Mouse (Mus musculus) liver, embryonic 11.5 days (tissue): ENCODE results near the gene Inpp5d. TPM values are rescaled to one million over a fixed set of nuclear protein-coding genes. Genes with fewer than 3 reads are reported as not detected.

ENCODE experiments used
- ATAC-seq: fragments of 200-750 bp; cut with Nextera tagmentation; replicated peaks from 2 replicates; pipeline ENCODE4 v1.8.0; 2017; ENCODE audit warnings: moderate number of reproducible peaks, mild to moderate bottlenecking, moderate TSS enrichment, moderate library complexity; ENCODE audit not compliant: low FRiP score
- DNase-seq: peaks from one replicate; pipeline ENCODE4 v3.0.0-alpha.2; 2017; ENCODE audit warnings: low spot score
- H3K27ac ChIP-seq: fragments of 300-500 bp; sonication (generic); 2 replicates; pipeline ENCODE4 v1.5.1; 2014; ENCODE audit warnings: mild to moderate bottlenecking, low read depth, low read length, control low read depth
- H3K27me3 ChIP-seq: fragments of 300-500 bp; sonication (generic); replicated peaks from 2 replicates; pipeline ENCODE4 v1.6.1; 2014; ENCODE audit warnings: low read length, mixed read lengths; ENCODE audit not compliant: control insufficient read depth, insufficient read depth
- H3K36me3 ChIP-seq: fragments of 300-500 bp; sonication (generic); 2 replicates; pipeline ENCODE4 v1.6.1; 2014; ENCODE audit warnings: mild to moderate bottlenecking, low read length, moderate library complexity, mixed read lengths; ENCODE audit not compliant: control insufficient read depth, insufficient read depth
- H3K4me1 ChIP-seq: fragments of 300-500 bp; sonication (generic); replicated peaks from 2 replicates; pipeline ENCODE4 v1.6.1; 2014; ENCODE audit warnings: low read length, mixed read lengths; ENCODE audit not compliant: control insufficient read depth, insufficient read depth
- H3K4me2 ChIP-seq: fragments of 300-500 bp; sonication (generic); 2 replicates; pipeline ENCODE4 v1.6.1; 2014; ENCODE audit warnings: mild to moderate bottlenecking, control low read depth, moderate library complexity
- H3K4me3 ChIP-seq: fragments of 300-500 bp; sonication (generic); 2 replicates; pipeline ENCODE4 v1.5.1; 2014; ENCODE audit warnings: low read depth, low read length, control low read depth
- H3K9ac ChIP-seq: fragments of 300-500 bp; sonication (generic); 2 replicates; pipeline ENCODE4 v1.6.1; 2014; ENCODE audit warnings: low read depth, low read length, control low read depth
- H3K9me3 ChIP-seq: fragments of 300-500 bp; sonication (generic); 2 replicates; pipeline ENCODE4 v1.6.1; 2016; ENCODE audit warnings: low read length, inconsistent platforms, mixed read lengths; ENCODE audit not compliant: control insufficient read depth
- WGBS: fragments of 180-500 bp; shearing (Covaris S2); extraction: QIAGEN DNeasy Blood & Tissue Kit; methylation state at CpG from one replicate; pipeline ENCODE4 v1.1.7; 2014; 5-methylcytosine and 5-hydroxymethylcytosine counted together
- polyA plus RNA-seq: library from polyadenylated mRNA; unstranded; fragments of >200 nt; fragmentation: Nextera tagmentation; extraction: Ambion mirVana; gene quantifications from 2 replicates; pipeline ENCODE4 v1.2.1, GENCODE M21; 2014

Inpp5d gene
- 30.8 and 31.0 TPM in 2 replicates for polyA plus RNA-seq

- no peaks in the 10 kb centered on the region for H3K9me3 ChIP-seq
- peak within 1 kb of the TSS; percentile 79 for H3K9ac ChIP-seq
- H3K36me3 ChIP-seq: no peaks in the 10 kb centered on the region
- DNase-seq (peak; percentile 54), ATAC-seq (peak; percentile 68)
- H3K4me2 ChIP-seq: peak within 1 kb of the TSS; percentile 70
- peaks cover 43% of the 10 kb centered on the region for H3K4me1 ChIP-seq
- H3K27ac ChIP-seq: peak within 1 kb of the TSS; percentile 73
- H3K27me3 ChIP-seq: no peaks in the 10 kb centered on the region
- H3K4me3 ChIP-seq: peak within 1 kb of the TSS; percentile 59
- 43% methylated on average over 12 of the region's 12 CpGs for WGBS
These were observed at the start of gene Inpp5d for GRCm38 (mm10) chr1:87620211-87620668. TSS of gene Inpp5d (plus strand) at chr1:87620312.

GRCm38 (mm10) chr1:87573261-87573660 lies 46.9 kb upstream of the Inpp5d start:
- no peak overlapping the region for H3K9ac ChIP-seq
- H3K36me3 ChIP-seq: no peaks in the 10 kb centered on the region
- peak overlapping the region; percentile 13 for H3K4me2 ChIP-seq
- H3K4me3 ChIP-seq: no peak overlapping the region
- H3K4me1 ChIP-seq: no peaks in the 10 kb centered on the region
- no peak overlapping the region for H3K27ac ChIP-seq
- H3K27me3 ChIP-seq: no peaks in the 10 kb centered on the region
- 67% methylated on average over 5 of the region's 5 CpGs for WGBS
- no peak for DNase-seq
- H3K9me3 ChIP-seq: no peaks in the 10 kb centered on the region
- no peak for ATAC-seq

GRCm38 (mm10) chr1:87573800-87574215 lies 46.3 kb upstream of the Inpp5d start, which contains the start of gene Ngef:
TSS of gene Ngef (minus strand) at chr1:87573870.
- 0 out of 2 replicates have a peak within 1 kb of the TSS, but pooled peaks have one; percentile 5 for H3K4me3 ChIP-seq
- no peak for DNase-seq
- H3K4me2 ChIP-seq: peak within 1 kb of the TSS; percentile 13

GRCm38 (mm10) chr1:87574353-87574752 lies 45.8 kb upstream of the Inpp5d start:
- Histone ChIP-seq H3K27ac (no peak overlapping the region), H3K4me1 (no peaks in the 10 kb centered on the region), H3K9me3 (no peaks in the 10 kb centered on the region), H3K27me3 (no peaks in the 10 kb centered on the region), H3K36me3 (no peaks in the 10 kb centered on the region), H3K4me2 (no peak overlapping the region), H3K4me3 (no peak overlapping the region), H3K9ac (no peak overlapping the region)
- WGBS: 70% methylated on average over 6 of the region's 6 CpGs
- DNase-seq: no peak
- ATAC-seq: no peak

More at GRCm38 (mm10) chr1:87573800-87574215, 46.3 kb upstream of the Inpp5d start, which contains the start of gene Ngef:
- no peaks in the 10 kb centered on the region for H3K36me3 ChIP-seq
- H3K27ac ChIP-seq: no peak within 1 kb of the TSS
- 69% methylated on average over 6 of the region's 6 CpGs for WGBS
- no peaks in the 10 kb centered on the region for H3K4me1 ChIP-seq
- ATAC-seq: peak; percentile 70
- no peaks in the 10 kb centered on the region for H3K27me3 ChIP-seq
- H3K9ac ChIP-seq: no peak within 1 kb of the TSS
- no peaks in the 10 kb centered on the region for H3K9me3 ChIP-seq

DNA sequence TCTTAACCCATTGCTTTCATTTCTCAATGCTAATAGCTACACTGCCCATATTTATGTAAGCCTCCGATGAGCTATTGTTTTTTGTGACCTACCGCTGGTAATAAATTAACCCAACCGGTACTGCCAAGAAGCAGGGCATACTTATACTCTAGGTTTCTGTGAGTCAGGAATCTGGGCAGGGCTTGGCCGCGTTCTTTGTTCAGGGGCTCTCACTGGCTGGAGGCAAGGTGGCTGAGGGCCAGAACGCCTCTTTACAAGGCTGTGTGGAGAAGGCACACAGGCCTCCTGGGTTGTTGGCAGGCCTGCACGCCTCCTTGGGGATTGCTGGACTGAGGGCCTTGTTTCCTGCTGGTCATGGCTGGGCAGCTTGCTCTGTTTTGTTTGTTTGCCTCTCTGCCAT lies 45.3 kb upstream of the Inpp5d start:
- no peaks in the 10 kb centered on the region for H3K27me3 ChIP-seq
- no peak for ATAC-seq
- 84% methylated on average over 7 of the region's 7 CpGs for WGBS

DNA sequence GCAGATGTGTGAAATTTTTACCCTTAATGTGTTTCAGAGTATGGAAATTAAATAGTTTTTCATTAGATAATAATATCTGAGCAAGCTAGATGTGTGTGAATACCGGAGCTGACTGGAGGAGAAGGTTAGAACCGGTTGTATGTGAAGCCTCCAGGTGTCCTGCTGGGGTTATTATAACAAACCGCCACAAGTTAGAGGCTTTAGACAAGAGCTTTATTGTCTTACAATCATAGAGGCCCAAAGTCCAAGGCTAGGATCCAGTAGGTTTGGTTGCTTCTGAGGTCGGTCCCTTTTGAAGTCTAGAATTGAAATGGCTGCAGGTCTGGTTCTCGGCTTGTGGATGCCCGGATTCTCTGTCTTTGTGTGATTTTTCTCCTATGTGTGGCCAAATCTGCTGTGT lies 41.1 kb upstream of the Inpp5d start:
- H3K27me3 ChIP-seq: no peaks in the 10 kb centered on the region
- H3K4me2 ChIP-seq: no peak overlapping the region
- H3K4me1 ChIP-seq: no peaks in the 10 kb centered on the region
- H3K9me3 ChIP-seq: no peaks in the 10 kb centered on the region
- H3K27ac ChIP-seq: no peak overlapping the region
- no peak for DNase-seq
- 84% methylated on average over 6 of the region's 6 CpGs for WGBS
- no peak overlapping the region for H3K9ac ChIP-seq
- no peak for ATAC-seq
- no peak overlapping the region for H3K4me3 ChIP-seq
- no peaks in the 10 kb centered on the region for H3K36me3 ChIP-seq

More for the DNA sequence above, 45.3 kb upstream of the Inpp5d start:
- no peaks in the 10 kb centered on the region for H3K36me3 ChIP-seq
- H3K27ac ChIP-seq: no peak overlapping the region
- H3K9ac ChIP-seq: no peak overlapping the region
- H3K4me1 ChIP-seq: no peaks in the 10 kb centered on the region
- no peaks in the 10 kb centered on the region for H3K9me3 ChIP-seq
- H3K4me3 ChIP-seq: no peak overlapping the region
- DNase-seq: no peak
- H3K4me2 ChIP-seq: no peak overlapping the region

- no peak for DNase-seq
- Histone ChIP-seq H3K27ac (no peak overlapping the region), H3K36me3 (no peaks in the 10 kb centered on the region), H3K4me3 (no peak overlapping the region), H3K27me3 (no peaks in the 10 kb centered on the region), H3K9me3 (no peaks in the 10 kb centered on the region), H3K9ac (no peak overlapping the region), H3K4me2 (no peak overlapping the region), H3K4me1 (no peaks in the 10 kb centered on the region)
- no peak for ATAC-seq
- 14% methylated on average over 3 of the region's 3 CpGs for WGBS
These were observed 39.3 kb upstream of the Inpp5d start for GRCm38 (mm10) chr1:87580824-87581223.

GRCm38 (mm10) chr1:87589162-87589561 lies 30.9 kb upstream of the Inpp5d start:
- no peaks in the 10 kb centered on the region for H3K4me1 ChIP-seq
- H3K9ac ChIP-seq: no peak overlapping the region
- no peak overlapping the region for H3K27ac ChIP-seq
- H3K9me3 ChIP-seq: no peaks in the 10 kb centered on the region
- WGBS: 84% methylated on average over 7 of the region's 7 CpGs
- no peak overlapping the region for H3K4me2 ChIP-seq
- DNase-seq: no peak
- no peak overlapping the region for H3K4me3 ChIP-seq
- no peak for ATAC-seq
- H3K36me3 ChIP-seq: no peaks in the 10 kb centered on the region
- H3K27me3 ChIP-seq: no peaks in the 10 kb centered on the region

GRCm38 (mm10) chr1:87589980-87590379 lies 30.1 kb upstream of the Inpp5d start:
- Histone ChIP-seq H3K27ac (no peak overlapping the region), H3K4me3 (no peak overlapping the region), H3K9ac (no peak overlapping the region), H3K27me3 (no peaks in the 10 kb centered on the region), H3K4me1 (no peaks in the 10 kb centered on the region), H3K36me3 (no peaks in the 10 kb centered on the region), H3K9me3 (no peaks in the 10 kb centered on the region), H3K4me2 (no peak overlapping the region)
- no peak for ATAC-seq
- DNase-seq: no peak
- WGBS: 83% methylated on average over 8 of the region's 8 CpGs
